Mouse (Mus musculus): ENCODE measurements around the gene Arpp19.

GRCm38 (mm10) chr9:75002262-75002661 is 35.2 kb upstream of the Arpp19 start:
- TF ChIP-seq CTCF (IDR thresholded peaks at IDR 0.05; ENCODE audit: control insufficient read depth, insufficient read depth, low read length) (no peak), POLR2A (IDR thresholded peaks at IDR 0.05; ENCODE audit: borderline replicate concordance, control insufficient read depth, low read depth, low read length) (no peak)
